Mouse (Mus musculus) erythroblast, embryonic 14.5 days (primary cell): ENCODE data around the gene Usp49. TPM values are rescaled to one million over a fixed set of nuclear protein-coding genes. Genes with fewer than 3 reads are reported as not detected.

Source experiments
- H3K27me3 ChIP-seq: 2 replicates; pipeline ENCODE4 v1.6.1; 2012; ENCODE audit warnings: inconsistent platforms; ENCODE audit not compliant: control insufficient read depth
- H3K36me3 ChIP-seq: 2 replicates; pipeline ENCODE4 v1.6.1; 2012; ENCODE audit warnings: mild to moderate bottlenecking, inconsistent platforms; ENCODE audit not compliant: control insufficient read depth
- H3K4me1 ChIP-seq: 2 replicates; pipeline ENCODE4 v1.6.1; 2012; ENCODE audit warnings: inconsistent platforms; ENCODE audit not compliant: control insufficient read depth
- H3K4me3 ChIP-seq: replicated peaks from 2 replicates; pipeline ENCODE3; 2012; ENCODE audit warnings: moderate library complexity, mild to moderate bottlenecking, inconsistent platforms
- H3K9me3 ChIP-seq: 2 replicates; pipeline ENCODE4 v1.6.1; 2012; ENCODE audit warnings: low read length, inconsistent platforms, mixed read lengths; ENCODE audit not compliant: control insufficient read depth
- GATA1 ChIP-seq: IDR thresholded peaks from 2 replicates; pipeline ENCODE4 v1.6.1; 2012; ENCODE audit warnings: low read length, inconsistent platforms, mixed read lengths
- TAL1 ChIP-seq: IDR thresholded peaks from 3 replicates; pipeline ENCODE4 v1.6.1; 2012; ENCODE audit warnings: low read length, inconsistent platforms, mixed read lengths
- polyA plus RNA-seq: library from polyadenylated mRNA; stranded (reverse); fragments of >175 nt; gene quantifications from 2 replicates; pipeline ENCODE4 v1.2.3, GENCODE M21; 2012

Usp49 gene
- polyA plus RNA-seq, 1 experiment, result 2.4 TPM

- peaks cover 2% of the 10 kb centered on the region for H3K4me1 ChIP-seq
- peaks cover 21% of the 10 kb centered on the region for H3K27me3 ChIP-seq
- H3K4me3 ChIP-seq, result no peak overlapping the region
- TF ChIP-seq TAL1, result no peak
- no peak for TF ChIP-seq GATA1
- H3K9me3 ChIP-seq, result no peaks in the 10 kb centered on the region
- peaks cover 2% of the 10 kb centered on the region; the same call in 1 of the 2 replicates for H3K36me3 ChIP-seq
These were observed 77.5 kb downstream of the Usp49 start for GRCm38 (mm10) chr17:47707961-47708360.

- Histone ChIP-seq H3K9me3 (no peaks in the 10 kb centered on the region), H3K36me3 (no peaks in the 10 kb centered on the region), H3K4me1 (peaks cover 2% of the 10 kb centered on the region), H3K4me3 (no peak overlapping the region), H3K27me3 (peaks cover 11% of the 10 kb centered on the region)
- TF ChIP-seq TAL1 (no peak), GATA1 (no peak)
These were observed 78.5 kb downstream of the Usp49 start for GRCm38 (mm10) chr17:47708972-47709371.

- H3K4me1 ChIP-seq, result peaks cover 2% of the 10 kb centered on the region
- no peaks in the 10 kb centered on the region for H3K36me3 ChIP-seq
- no peaks in the 10 kb centered on the region for H3K9me3 ChIP-seq
- peaks cover 2% of the 10 kb centered on the region; the same call in 1 of the 2 replicates for H3K27me3 ChIP-seq
- TF ChIP-seq GATA1, result no peak
- no peak for TF ChIP-seq TAL1
- H3K4me3 ChIP-seq, result no peak overlapping the region
These were observed 79.5 kb downstream of the Usp49 start for GRCm38 (mm10) chr17:47710036-47710435.

- H3K9me3 ChIP-seq, result no peaks in the 10 kb centered on the region
- H3K4me3 ChIP-seq, result no peak overlapping the region
- peaks cover 2% of the 10 kb centered on the region for H3K4me1 ChIP-seq
- TF ChIP-seq GATA1, result no peak
- TF ChIP-seq TAL1, result no peak
- H3K36me3 ChIP-seq, result no peaks in the 10 kb centered on the region
- 0 out of 2 replicates have a peak, but pooled peaks cover 3% of the 10 kb centered on the region for H3K27me3 ChIP-seq
These were observed 81.4 kb downstream of the Usp49 start for GRCm38 (mm10) chr17:47711883-47712282.

GRCm38 (mm10) chr17:47712889-47713571 is 82.5 kb downstream of the Usp49 start:
- Histone ChIP-seq H3K4me1 (peaks cover 2% of the 10 kb centered on the region), H3K9me3 (no peaks in the 10 kb centered on the region), H3K36me3 (no peaks in the 10 kb centered on the region), H3K27me3 (0 out of 2 replicates have a peak, but pooled peaks cover 3% of the 10 kb centered on the region), H3K4me3 (no peak overlapping the region)
- TF ChIP-seq GATA1 (no peak), TAL1 (no peak)

- TF ChIP-seq TAL1 (no peak), GATA1 (no peak)
- H3K9me3 ChIP-seq, result no peaks in the 10 kb centered on the region
- no peak overlapping the region for H3K4me3 ChIP-seq
- 0 out of 2 replicates have a peak, but pooled peaks cover 3% of the 10 kb centered on the region for H3K27me3 ChIP-seq
- no peaks in the 10 kb centered on the region for H3K36me3 ChIP-seq
- peaks cover under 1% of the 10 kb centered on the region for H3K4me1 ChIP-seq
These were observed 84.5 kb downstream of the Usp49 start for GRCm38 (mm10) chr17:47715037-47715436.

- Histone ChIP-seq H3K36me3 (no peaks in the 10 kb centered on the region), H3K4me1 (no peaks in the 10 kb centered on the region), H3K9me3 (no peaks in the 10 kb centered on the region), H3K27me3 (0 out of 2 replicates have a peak, but pooled peaks cover 1% of the 10 kb centered on the region), H3K4me3 (no peak overlapping the region)
- TF ChIP-seq TAL1 (no peak), GATA1 (no peak)
These were observed 90.7 kb downstream of the Usp49 start for GRCm38 (mm10) chr17:47721183-47721582.

- no peak within 1 kb of the TSS for H3K4me3 ChIP-seq
- no peaks in the 10 kb centered on the region for H3K36me3 ChIP-seq
- H3K27me3 ChIP-seq, result peaks cover 2% of the 10 kb centered on the region; the same call in 1 of the 2 replicates
- no peaks in the 10 kb centered on the region for H3K9me3 ChIP-seq
- TF ChIP-seq TAL1, result no peak
- no peaks in the 10 kb centered on the region for H3K4me1 ChIP-seq
These were observed 96.1 kb downstream of the Usp49 start, which contains the start of gene Pgc for GRCm38 (mm10) chr17:47726566-47726965. Pgc (plus strand) TSS chr17:47726842.

- peaks cover 2% of the 10 kb centered on the region; the same call in 1 of the 2 replicates for H3K27me3 ChIP-seq
- H3K9me3 ChIP-seq, result no peaks in the 10 kb centered on the region
- TF ChIP-seq GATA1 (no peak), TAL1 (no peak)
- H3K4me1 ChIP-seq, result no peaks in the 10 kb centered on the region
- no peaks in the 10 kb centered on the region for H3K36me3 ChIP-seq
- H3K4me3 ChIP-seq, result no peak overlapping the region
These were observed 100.4 kb downstream of the Usp49 start for GRCm38 (mm10) chr17:47730633-47731575.
